In genomic region chr8:123004033-123004922, GRCm38 (mm10) we compare ENCODE assay signal across 11 mouse cellular contexts. TPM values are rescaled to one million over a fixed set of nuclear protein-coding genes. Genes with fewer than 3 reads are reported as not detected.
A peak's percentile ranks its signal among the peaks of the same experiment; 100 is the strongest.
DNase-seq lines count a peak whose midpoint lies in the region; ATAC-seq and TF ChIP-seq lines count a peak whose summit lies in the region.
"Had no signal": no experiment of that assay in that cellular context is flagged by ENCODE, and none has a peak within 500 bp of the region (broad histone marks: within the 10 kb centered on the region; RNA-seq: fewer than 3 reads in every experiment).

No protein-coding gene starts in this region.

- no peaks in the 10 kb centered on the region for H3K36me3 ChIP-seq in heart, postnatal 0 days (replicated peaks; ENCODE audit: control insufficient read depth, insufficient read depth, low read length)
- no peaks in the 10 kb centered on the region for H3K36me3 ChIP-seq in neural tube, embryonic 13.5 days
- H3K36me3 ChIP-seq in neural tube, embryonic 15.5 days: no peaks in the 10 kb centered on the region

- TF ChIP-seq EP300 in heart, postnatal 0 days (IDR thresholded peaks at IDR 0.05; ENCODE audit: low read depth): no peak

- DNase-seq in heart, postnatal 0 days (ENCODE audit: low spot score): no peak
- no peak for DNase-seq in heart, postnatal 14 days
- DNase-seq in adrenal gland, postnatal 10 days: no peak
- no peak for DNase-seq in right cerebral cortex, postnatal 4 days
- DNase-seq: gastrocnemius, postnatal 25 days; right cerebral cortex, postnatal 25 days had no signal

- peak overlapping the region; percentile 8; the same call in 1 of the 2 replicates for H3K27ac ChIP-seq in heart, postnatal 0 days (ENCODE audit: low read depth)
- H3K27ac ChIP-seq in neural tube, embryonic 13.5 days (replicated peaks): 0 out of 2 replicates have a peak overlapping the region, but pooled peaks have one; percentile 29
- H3K27ac ChIP-seq in neural tube, embryonic 15.5 days (replicated peaks): no peak overlapping the region
- peak overlapping the region; percentile 49 for H3K27ac ChIP-seq in embryonic fibroblast, embryonic 13.5 days (ENCODE audit: insufficient read depth, low read length)

- no peak for ATAC-seq in heart, postnatal 0 days (ENCODE audit: insufficient read depth, low read depth)
- no peak for ATAC-seq in neural tube, embryonic 13.5 days (ENCODE audit: low read depth)
- no peak for ATAC-seq in neural tube, embryonic 15.5 days (ENCODE audit: low FRiP score)

- no peaks in the 10 kb centered on the region for H3K27me3 ChIP-seq in heart, postnatal 0 days (ENCODE audit: control insufficient read depth, insufficient read depth, low read length)
- no peaks in the 10 kb centered on the region for H3K27me3 ChIP-seq in neural tube, embryonic 13.5 days
- no peaks in the 10 kb centered on the region for H3K27me3 ChIP-seq in neural tube, embryonic 15.5 days (replicated peaks)
- H3K27me3 ChIP-seq: megakaryocyte, embryonic 14.5 days had no signal

- no peak overlapping the region for H3K4me3 ChIP-seq in heart, postnatal 0 days (ENCODE audit: low read depth, low read length)
- no peak overlapping the region for H3K4me3 ChIP-seq in neural tube, embryonic 13.5 days
- no peak overlapping the region for H3K4me3 ChIP-seq in neural tube, embryonic 15.5 days (replicated peaks)
- no peak overlapping the region for H3K4me3 ChIP-seq in embryonic fibroblast, embryonic 13.5 days (ENCODE audit: insufficient read depth, low read length)
- H3K4me3 ChIP-seq: erythroblast, embryonic 14.5 days; megakaryocyte, embryonic 14.5 days had no signal

- no peak overlapping the region for H3K4me2 ChIP-seq in heart, postnatal 0 days (ENCODE audit: low read depth, low read length)
- H3K4me2 ChIP-seq in neural tube, embryonic 13.5 days: no peak overlapping the region
- H3K4me2 ChIP-seq in neural tube, embryonic 15.5 days: no peak overlapping the region

- H3K4me1 ChIP-seq in heart, postnatal 0 days (ENCODE audit: control insufficient read depth, insufficient read depth): peaks cover 33% of the 10 kb centered on the region
- peaks cover 43% of the 10 kb centered on the region for H3K4me1 ChIP-seq in neural tube, embryonic 13.5 days (replicated peaks)
- peaks cover 27% of the 10 kb centered on the region for H3K4me1 ChIP-seq in neural tube, embryonic 15.5 days
- peaks cover 34% of the 10 kb centered on the region for H3K4me1 ChIP-seq in embryonic fibroblast, embryonic 13.5 days (ENCODE audit: control insufficient read depth, insufficient read depth, low read length)

- H3K9ac ChIP-seq in heart, postnatal 0 days (replicated peaks; ENCODE audit: low read depth, low read length): no peak overlapping the region
- H3K9ac ChIP-seq in neural tube, embryonic 13.5 days: 0 out of 2 replicates have a peak overlapping the region, but pooled peaks have one; percentile 18
- H3K9ac ChIP-seq in neural tube, embryonic 15.5 days (replicated peaks): no peak overlapping the region

- 0 out of 2 replicates have a peak, but pooled peaks have one; percentile 9 for TF ChIP-seq CTCF in heart, postnatal 0 days (IDR thresholded peaks at IDR 0.05; ENCODE audit: low read depth)
- 0 out of 2 replicates have a peak, but pooled peaks have one; percentile 1 for TF ChIP-seq CTCF in embryonic fibroblast, embryonic 13.5 days (IDR thresholded peaks at IDR 0.05; ENCODE audit: borderline replicate concordance, insufficient read depth, low read length)

- TF ChIP-seq POLR2A in embryonic fibroblast, embryonic 13.5 days (IDR thresholded peaks at IDR 0.05; ENCODE audit: low read depth, low read length): no peak

- 48% methylated on average over 14 of the region's 14 CpGs for WGBS in heart, postnatal 0 days
- 68% methylated on average over 14 of the region's 14 CpGs for WGBS in neural tube, embryonic 13.5 days
- 66% methylated on average over 14 of the region's 14 CpGs for WGBS in neural tube, embryonic 15.5 days

- intact Hi-C loops in heart, postnatal 14 days (cut with DNase I): no loop called here

- no peaks in the 10 kb centered on the region for H3K9me3 ChIP-seq in heart, postnatal 0 days (replicated peaks; ENCODE audit: control insufficient read depth, low read length)
- H3K9me3 ChIP-seq in neural tube, embryonic 13.5 days: no peaks in the 10 kb centered on the region
- H3K9me3 ChIP-seq in neural tube, embryonic 15.5 days (replicated peaks): no peaks in the 10 kb centered on the region
- H3K9me3 ChIP-seq: megakaryocyte, embryonic 14.5 days had no signal

RNA-seq across cellular contexts. Expression of gene Ankrd11, which starts 37.8 kb away (rescaled TPM):
- total RNA-seq in heart, postnatal 0 days (2014; rRNA removed; ENCODE audit: low replicate concordance): 51.2 and 65.8 TPM in 2 replicates
- 21.6 and 24.3 TPM in 2 replicates for polyA plus RNA-seq in heart, postnatal 0 days (2015; fragmentation: Nextera tagmentation; extraction: Ambion mirVana)
- 10 to 100 TPM; 75.3 to 80.8 TPM for total RNA-seq in heart, postnatal 14 days (2021)
- polyA plus RNA-seq in neural tube, embryonic 13.5 days (2015; fragmentation: Nextera tagmentation; extraction: Ambion mirVana): 43.2 and 58.2 TPM in 2 replicates
- 36.5 and 59.9 TPM in 2 replicates for polyA plus RNA-seq in neural tube, embryonic 15.5 days (2015; fragmentation: Nextera tagmentation; extraction: Ambion mirVana)
- 76.2 and 83.5 TPM in 2 replicates for polyA plus RNA-seq in embryonic fibroblast, embryonic 13.5 days (2011; ENCODE audit: insufficient read length, low read depth, missing spikeins)
- 100 to 1,000 TPM in 1 of 2 experiments, 10 to 100 TPM in 1; 73.9 to 103 TPM for total RNA-seq in adrenal gland, postnatal 10 days (2021)

RNA-seq across cellular contexts. Expression of gene Spg7, which starts 58.5 kb away (rescaled TPM):
- total RNA-seq in heart, postnatal 0 days (2014; rRNA removed; ENCODE audit: low replicate concordance): 72.8 and 83.1 TPM in 2 replicates
- 63.3 and 65.1 TPM in 2 replicates for polyA plus RNA-seq in heart, postnatal 0 days (2015; fragmentation: Nextera tagmentation; extraction: Ambion mirVana)
- total RNA-seq in heart, postnatal 14 days (2021): 10 to 100 TPM; 75.5 to 76.9 TPM
- polyA plus RNA-seq in neural tube, embryonic 13.5 days (2015; fragmentation: Nextera tagmentation; extraction: Ambion mirVana): 48.7 and 50.1 TPM in 2 replicates
- polyA plus RNA-seq in neural tube, embryonic 15.5 days (2015; fragmentation: Nextera tagmentation; extraction: Ambion mirVana): 45.8 and 47.6 TPM in 2 replicates
- 52.4 and 80.7 TPM in 2 replicates for polyA plus RNA-seq in embryonic fibroblast, embryonic 13.5 days (2011; ENCODE audit: insufficient read length, low read depth, missing spikeins)
- total RNA-seq in adrenal gland, postnatal 10 days (2021): 10 to 100 TPM; 64.9 to 82.8 TPM
